Comparison of ENCODE assay signal across 13 mouse cellular contexts in genomic region chr13:84565644-84566532, GRCm38 (mm10).
A peak's percentile ranks its signal among the peaks of the same experiment; 100 is the strongest.
DNase-seq lines count a peak whose midpoint lies in the region; ATAC-seq lines count a peak whose summit lies in the region.
"Had no signal": no experiment of that assay in that cellular context is flagged by ENCODE, and none has a peak within 500 bp of the region (broad histone marks: within the 10 kb centered on the region; RNA-seq: fewer than 3 reads in every experiment).

No protein-coding gene starts in this region.

- H3K9me3 ChIP-seq in forebrain, embryonic 13.5 days (replicated peaks), result no peaks in the 10 kb centered on the region
- H3K9me3 ChIP-seq in neural tube, embryonic 14.5 days (ENCODE audit: control insufficient read depth, low read length), result no peaks in the 10 kb centered on the region
- H3K9me3 ChIP-seq: heart, embryonic 10.5 days; limb, embryonic 15.5 days had no signal

- no peaks in the 10 kb centered on the region for H3K27me3 ChIP-seq in forebrain, embryonic 13.5 days
- no peaks in the 10 kb centered on the region for H3K27me3 ChIP-seq in neural tube, embryonic 14.5 days (ENCODE audit: control insufficient read depth, insufficient read depth, low read length)
- H3K27me3 ChIP-seq: limb, embryonic 15.5 days had no signal

- DNase-seq in right cerebral cortex, postnatal 10 days (ENCODE audit: low spot score in 2 of 2), result peak; percentile 24 to 26
- no peak for DNase-seq in right cerebral cortex, postnatal 36 days (ENCODE audit: low spot score in 2 of 2)
- DNase-seq in mesoderm, embryonic 11.5 days (ENCODE audit: low read depth, low spot score), result peak; percentile 68
- no peak for DNase-seq in thymus, adult 18-20 months
- DNase-seq in kidney, postnatal 36 days, result no peak
- DNase-seq in layer of hippocampus, adult 18-20 months (ENCODE audit: low spot score in 2 of 2), result no peak

- no peaks in the 10 kb centered on the region for H3K36me3 ChIP-seq in forebrain, embryonic 13.5 days (ENCODE audit: poor library complexity, severe bottlenecking)
- no peaks in the 10 kb centered on the region for H3K36me3 ChIP-seq in neural tube, embryonic 14.5 days (ENCODE audit: control insufficient read depth, insufficient read depth, low read length)
- H3K36me3 ChIP-seq: heart, embryonic 10.5 days; limb, embryonic 15.5 days had no signal

- peak overlapping the region; percentile 49 for H3K4me2 ChIP-seq in forebrain, embryonic 13.5 days
- peak overlapping the region; percentile 26; the same call in 1 of the 2 replicates for H3K4me2 ChIP-seq in neural tube, embryonic 14.5 days (ENCODE audit: low read depth, low read length)
- H3K4me2 ChIP-seq: limb, embryonic 15.5 days had no signal

- H3K9ac ChIP-seq in forebrain, embryonic 13.5 days, result 0 out of 2 replicates have a peak overlapping the region, but pooled peaks have one; percentile 41
- H3K9ac ChIP-seq in neural tube, embryonic 14.5 days (replicated peaks; ENCODE audit: low read depth, low read length), result peak overlapping the region; percentile 8; the same call in 1 of the 2 replicates
- H3K9ac ChIP-seq: limb, embryonic 15.5 days had no signal

- H3K4me1 ChIP-seq in forebrain, embryonic 13.5 days, result peaks cover 50% of the 10 kb centered on the region
- H3K4me1 ChIP-seq in neural tube, embryonic 14.5 days (ENCODE audit: control insufficient read depth, insufficient read depth, low read length), result peaks cover 4% of the 10 kb centered on the region; the same call in 1 of the 2 replicates
- H3K4me1 ChIP-seq: heart, embryonic 10.5 days; limb, embryonic 15.5 days had no signal

- peak; percentile 74 for ATAC-seq in forebrain, embryonic 13.5 days
- ATAC-seq in neural tube, embryonic 14.5 days (ENCODE audit: low read depth), result peak; percentile 93
- ATAC-seq: inflammation-experienced regulatory T-cells, adult 6 months; lung, postnatal 0 days had no signal

- H3K27ac ChIP-seq in forebrain, embryonic 13.5 days, result peak overlapping the region; percentile 92
- H3K27ac ChIP-seq in neural tube, embryonic 14.5 days (ENCODE audit: low read depth, low read length), result peak overlapping the region; percentile 79
- H3K27ac ChIP-seq: heart, embryonic 10.5 days; limb, embryonic 15.5 days had no signal

- H3K4me3 ChIP-seq in forebrain, embryonic 13.5 days, result no peak overlapping the region
- no peak overlapping the region for H3K4me3 ChIP-seq in neural tube, embryonic 14.5 days (ENCODE audit: low read depth, low read length)
- H3K4me3 ChIP-seq: erythroblast, embryonic 14.5 days; heart, embryonic 10.5 days; limb, embryonic 15.5 days had no signal

- 31% methylated on average over 11 of the region's 11 CpGs for WGBS in forebrain, embryonic 13.5 days
- 24% methylated on average over 11 of the region's 11 CpGs for WGBS in neural tube, embryonic 14.5 days

Comparison
In these comparisons a context has a peak if more than half of its experiments do, and no peak if none do; other contexts are left out.
1. DNase-seq: peak in right cerebral cortex, postnatal 10 days (2 of 2) and mesoderm, embryonic 11.5 days (single experiment); none in right cerebral cortex, postnatal 36 days (0 of 2), thymus, adult 18-20 months (0 of 2), kidney, postnatal 36 days (0 of 2) and layer of hippocampus, adult 18-20 months (0 of 2).